Mouse (Mus musculus) hindbrain, embryonic 14.5 days (tissue): Measurements from ENCODE around the gene Slc39a8. TPM values are rescaled to one million over a fixed set of nuclear protein-coding genes. Genes with fewer than 3 reads are reported as not detected.

Experiments
- ATAC-seq: fragments of 200-750 bp; cut with Nextera tagmentation; 2 replicates; pipeline ENCODE4 v1.8.0; 2017; ENCODE audit warnings: moderate number of reproducible peaks, mild to moderate bottlenecking, moderate TSS enrichment, moderate library complexity; ENCODE audit not compliant: low FRiP score
- DNase-seq: peaks from one replicate; pipeline ENCODE4 v3.0.0-alpha.2; 2015; ENCODE audit warnings: low spot score
- H3K27ac ChIP-seq: fragments of 300-500 bp; sonication (generic); 2 replicates; pipeline ENCODE4 v1.5.1; 2014; ENCODE audit warnings: mild to moderate bottlenecking, moderate library complexity
- H3K27me3 ChIP-seq: fragments of 300-500 bp; sonication (generic); 2 replicates; pipeline ENCODE4 v1.6.1; 2014; ENCODE audit warnings: mild to moderate bottlenecking, low read length, mixed read lengths; ENCODE audit not compliant: control insufficient read depth, insufficient read depth
- H3K36me3 ChIP-seq: fragments of 300-500 bp; sonication (generic); replicated peaks from 2 replicates; pipeline ENCODE4 v1.6.1; 2014; ENCODE audit not compliant: control insufficient read depth, insufficient read depth
- H3K4me1 ChIP-seq: fragments of 300-500 bp; sonication (generic); replicated peaks from 2 replicates; pipeline ENCODE4 v1.6.1; 2014; ENCODE audit warnings: antibody characterized with exemption, low read length, mixed read lengths; ENCODE audit not compliant: control insufficient read depth, insufficient read depth
- H3K4me2 ChIP-seq: fragments of 300-500 bp; sonication (generic); replicated peaks from 2 replicates; pipeline ENCODE4 v1.6.1; 2014; ENCODE audit warnings: mild to moderate bottlenecking, moderate library complexity
- H3K4me3 ChIP-seq: fragments of 300-500 bp; sonication (generic); replicated peaks from 2 replicates; pipeline ENCODE4 v1.5.1; 2014; ENCODE audit warnings: mild to moderate bottlenecking, low read length
- H3K9ac ChIP-seq: fragments of 300-500 bp; sonication (generic); 2 replicates; pipeline ENCODE4 v1.6.1; 2014
- H3K9me3 ChIP-seq: fragments of 300-500 bp; sonication (generic); 2 replicates; pipeline ENCODE4 v1.6.1; 2016; ENCODE audit warnings: low read length; ENCODE audit not compliant: control insufficient read depth
- WGBS: fragments of 180-500 bp; shearing (Covaris S2); extraction: QIAGEN DNeasy Blood & Tissue Kit; methylation state at CpG from one replicate; pipeline ENCODE4 v1.1.7; 2014; 5-methylcytosine and 5-hydroxymethylcytosine counted together
- polyA plus RNA-seq: library from polyadenylated mRNA; unstranded; fragments of >200 nt; fragmentation: Nextera tagmentation; extraction: Ambion mirVana; gene quantifications from 2 replicates; pipeline ENCODE4 v1.2.1, GENCODE M21; 2014

Gene Slc39a8
- 14.9 and 15.7 TPM in 2 replicates for polyA plus RNA-seq

- H3K27me3 ChIP-seq = peaks cover 9% of the 10 kb centered on the region; the same call in 1 of the 2 replicates
- no peaks in the 10 kb centered on the region for H3K36me3 ChIP-seq
- H3K4me2 ChIP-seq = peak within 1 kb of the TSS; percentile 89
- peaks cover 13% of the 10 kb centered on the region; the same call in 1 of the 2 replicates for H3K4me1 ChIP-seq
- peak within 1 kb of the TSS; percentile 52 for H3K4me3 ChIP-seq
- WGBS = 5% methylated on average over 22 of the region's 22 CpGs
- peak within 1 kb of the TSS; percentile 59 for H3K9ac ChIP-seq
- 0 out of 2 replicates have a peak within 1 kb of the TSS, but pooled peaks have one; percentile 34 for H3K27ac ChIP-seq
- DNase-seq (peak; percentile 34), ATAC-seq (peak; percentile 86)
- H3K9me3 ChIP-seq = no peaks in the 10 kb centered on the region
Measured at GRCm38 (mm10) chr3:135825016-135825753, at the start of gene Slc39a8. TSS of gene Slc39a8 (plus strand) at chr3:135825279.

GRCm38 (mm10) chr3:135785065-135785464, 40.0 kb upstream of the Slc39a8 start:
- no peak overlapping the region for H3K4me2 ChIP-seq
- H3K4me3 ChIP-seq = no peak overlapping the region
- DNase-seq (no peak), ATAC-seq (no peak)
- H3K27ac ChIP-seq = no peak overlapping the region
- H3K9me3 ChIP-seq = no peaks in the 10 kb centered on the region
- WGBS = 90% methylated on average over 7 of the region's 7 CpGs
- H3K36me3 ChIP-seq = no peaks in the 10 kb centered on the region
- H3K9ac ChIP-seq = no peak overlapping the region
- no peaks in the 10 kb centered on the region for H3K4me1 ChIP-seq
- no peaks in the 10 kb centered on the region for H3K27me3 ChIP-seq

GRCm38 (mm10) chr3:135796117-135796516, 29.0 kb upstream of the Slc39a8 start:
- Histone ChIP-seq H3K4me1 (no peaks in the 10 kb centered on the region), H3K27me3 (no peaks in the 10 kb centered on the region), H3K4me2 (no peak overlapping the region), H3K9me3 (no peaks in the 10 kb centered on the region), H3K27ac (no peak overlapping the region), H3K36me3 (no peaks in the 10 kb centered on the region), H3K4me3 (no peak overlapping the region), H3K9ac (no peak overlapping the region)
- ATAC-seq (no peak), DNase-seq (no peak)
- WGBS = 93% methylated on average over 6 of the region's 6 CpGs

GRCm38 (mm10) chr3:135798241-135798640, 26.8 kb upstream of the Slc39a8 start:
- ATAC-seq = no peak
- Histone ChIP-seq H3K36me3 (no peaks in the 10 kb centered on the region), H3K4me2 (no peak overlapping the region), H3K27me3 (no peaks in the 10 kb centered on the region), H3K9me3 (no peaks in the 10 kb centered on the region), H3K27ac (no peak overlapping the region), H3K4me1 (no peaks in the 10 kb centered on the region), H3K4me3 (no peak overlapping the region), H3K9ac (no peak overlapping the region)
- DNase-seq = no peak
- WGBS = 70% methylated on average over 3 of the region's 3 CpGs

- whole genome bisulfite sequencing = 81% methylated on average over 1 of the region's 1 CpGs
- no peak overlapping the region for H3K27ac ChIP-seq
Measured at GRCm38 (mm10) chr3:135798665-135799064, 26.4 kb upstream of the Slc39a8 start.

GRCm38 (mm10) chr3:135814665-135815064, 10.4 kb upstream of the Slc39a8 start:
- ATAC-seq (no peak), DNase-seq (no peak)
- Histone ChIP-seq H3K27me3 (no peaks in the 10 kb centered on the region), H3K9ac (no peak overlapping the region), H3K4me2 (no peak overlapping the region), H3K27ac (no peak overlapping the region), H3K4me3 (no peak overlapping the region), H3K36me3 (no peaks in the 10 kb centered on the region), H3K9me3 (no peaks in the 10 kb centered on the region), H3K4me1 (no peaks in the 10 kb centered on the region)
- 90% methylated on average over 14 of the region's 14 CpGs for WGBS

More at GRCm38 (mm10) chr3:135798665-135799064, 26.4 kb upstream of the Slc39a8 start:
- ATAC-seq (no peak), DNase-seq (no peak)
- Histone ChIP-seq H3K9me3 (no peaks in the 10 kb centered on the region), H3K9ac (no peak overlapping the region), H3K36me3 (no peaks in the 10 kb centered on the region), H3K4me3 (no peak overlapping the region), H3K4me1 (no peaks in the 10 kb centered on the region), H3K4me2 (no peak overlapping the region), H3K27me3 (no peaks in the 10 kb centered on the region)

GRCm38 (mm10) chr3:135815973-135816727, 8.9 kb upstream of the Slc39a8 start:
- WGBS = 86% methylated on average over 5 of the region's 5 CpGs
- no peaks in the 10 kb centered on the region for H3K4me1 ChIP-seq
- no peak for ATAC-seq

GRCm38 (mm10) chr3:135817124-135817523, 8.0 kb upstream of the Slc39a8 start:
- H3K9ac ChIP-seq = no peak overlapping the region
- H3K27me3 ChIP-seq = no peaks in the 10 kb centered on the region
- H3K4me2 ChIP-seq = no peak overlapping the region
- no peaks in the 10 kb centered on the region for H3K4me1 ChIP-seq
- no peak for ATAC-seq
- H3K9me3 ChIP-seq = no peaks in the 10 kb centered on the region
- no peak for DNase-seq
- no peak overlapping the region for H3K4me3 ChIP-seq
- H3K36me3 ChIP-seq = no peaks in the 10 kb centered on the region
- WGBS = 65% methylated on average over 1 of the region's 1 CpGs
- H3K27ac ChIP-seq = no peak overlapping the region

More at GRCm38 (mm10) chr3:135815973-135816727, 8.9 kb upstream of the Slc39a8 start:
- DNase-seq = no peak
- H3K4me2 ChIP-seq = no peak overlapping the region
- H3K27ac ChIP-seq = no peak overlapping the region
- no peak overlapping the region for H3K9ac ChIP-seq
- no peaks in the 10 kb centered on the region for H3K27me3 ChIP-seq
- no peaks in the 10 kb centered on the region for H3K9me3 ChIP-seq
- no peak overlapping the region for H3K4me3 ChIP-seq
- no peaks in the 10 kb centered on the region for H3K36me3 ChIP-seq

- no peak overlapping the region for H3K4me2 ChIP-seq
- no peak overlapping the region for H3K9ac ChIP-seq
- DNase-seq (no peak), ATAC-seq (no peak)
- H3K4me3 ChIP-seq = no peak overlapping the region
- peaks cover 9% of the 10 kb centered on the region; the same call in 1 of the 2 replicates for H3K27me3 ChIP-seq
- no peaks in the 10 kb centered on the region for H3K9me3 ChIP-seq
- H3K4me1 ChIP-seq = peaks cover 13% of the 10 kb centered on the region; the same call in 1 of the 2 replicates
- 32% methylated on average over 3 of the region's 4 CpGs for WGBS
- H3K36me3 ChIP-seq = no peaks in the 10 kb centered on the region
- no peak overlapping the region for H3K27ac ChIP-seq
Measured at GRCm38 (mm10) chr3:135824436-135824835, 643 bp upstream of the Slc39a8 start.
